Mouse (Mus musculus) A20 (cell line): ENCODE data around the gene Stk19.
A peak's percentile ranks its signal among the peaks of the same experiment; 100 is the strongest.

Experiments
- DNase-seq: peaks from one replicate; pipeline ENCODE4 v3.0.0-alpha.2; 2011; ENCODE audit warnings: low read depth, low spot score

Stk19 gene

DNA sequence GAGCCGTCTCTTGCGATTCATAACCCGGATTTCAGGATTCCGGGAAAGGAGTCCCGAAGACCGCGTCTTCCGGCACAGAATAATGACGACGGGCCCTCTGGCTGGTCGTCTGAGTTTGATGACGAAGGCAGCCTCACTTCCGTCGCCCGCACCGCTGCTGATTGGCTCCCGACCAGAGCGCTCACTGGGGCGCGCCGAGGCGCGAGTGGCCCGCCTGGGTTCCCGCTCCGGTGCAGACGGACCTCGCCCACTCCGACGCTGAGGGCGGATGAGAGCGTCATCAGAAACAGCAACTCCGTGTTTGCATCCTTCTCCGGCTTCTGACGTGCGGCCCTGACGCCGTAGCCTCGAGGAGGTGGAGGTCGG is at the start of gene Stk19, which contains the start of gene Dxo:
Gene Stk19 (minus strand): TSS at position 90 of the 366 bp plus-strand sequence.
Gene Dxo (plus strand): TSS at position 164 of the 366 bp plus-strand sequence.
- peak; percentile 97 for DNase-seq

DNA sequence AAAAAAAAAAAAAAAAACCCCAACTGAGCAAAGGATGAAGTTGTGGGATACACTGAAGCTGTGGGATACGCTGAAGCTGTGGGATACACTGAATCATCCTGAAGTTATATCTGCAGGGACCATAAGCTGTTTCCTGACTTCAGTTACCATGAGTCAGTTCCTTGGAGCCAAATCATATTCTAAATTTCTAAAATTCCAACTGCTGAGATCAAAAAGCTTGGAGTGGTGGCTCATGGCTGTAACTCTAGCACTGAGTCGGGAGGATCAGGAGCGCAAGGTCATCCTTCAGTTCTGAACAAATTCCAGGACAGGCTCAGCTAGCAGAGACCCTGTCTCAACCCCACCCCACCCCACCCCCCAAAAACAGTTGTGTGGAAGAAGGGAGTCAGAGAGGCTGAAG is 48.9 kb upstream of the Stk19 start:
- no peak for DNase-seq

DNA sequence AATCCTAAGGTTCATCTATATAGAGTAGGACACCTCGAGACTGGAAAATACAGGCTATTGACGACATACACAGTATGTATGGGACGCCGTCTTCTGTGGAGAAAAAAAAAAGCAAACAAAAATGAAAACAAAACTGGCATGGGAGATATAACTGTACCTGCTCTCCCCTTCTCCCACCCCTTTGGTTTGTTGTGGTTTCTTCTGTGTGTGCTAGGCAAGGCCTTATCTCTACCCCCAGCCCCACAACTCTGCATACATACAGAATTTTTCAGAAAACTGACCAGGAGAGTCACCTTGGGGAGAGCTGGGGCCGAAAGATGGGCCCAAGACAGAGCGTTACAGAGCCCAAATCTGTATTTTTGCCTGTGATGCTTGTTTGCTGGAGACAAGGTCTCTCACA is 48.0 kb upstream of the Stk19 start:
- DNase-seq, result no peak

DNA sequence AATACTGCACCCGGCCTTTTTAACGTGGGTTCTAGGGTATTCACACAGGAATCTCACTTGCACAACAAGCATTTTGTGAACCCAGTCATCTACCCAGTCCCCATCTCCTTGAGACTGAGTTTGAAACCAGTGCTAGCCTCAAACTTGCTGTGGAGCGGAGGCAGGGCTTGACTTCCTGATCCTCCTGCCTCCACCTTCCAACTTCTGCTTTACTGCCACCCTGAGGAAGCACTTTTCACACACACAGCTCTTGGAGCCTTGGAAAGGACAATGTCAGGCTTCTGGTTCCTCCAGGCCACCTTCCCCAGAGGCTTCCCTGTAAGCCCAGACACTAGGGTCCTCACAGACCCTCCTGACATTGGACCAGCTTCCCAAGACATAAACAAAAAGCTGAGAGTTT is 46.6 kb upstream of the Stk19 start:
- no peak for DNase-seq

DNA sequence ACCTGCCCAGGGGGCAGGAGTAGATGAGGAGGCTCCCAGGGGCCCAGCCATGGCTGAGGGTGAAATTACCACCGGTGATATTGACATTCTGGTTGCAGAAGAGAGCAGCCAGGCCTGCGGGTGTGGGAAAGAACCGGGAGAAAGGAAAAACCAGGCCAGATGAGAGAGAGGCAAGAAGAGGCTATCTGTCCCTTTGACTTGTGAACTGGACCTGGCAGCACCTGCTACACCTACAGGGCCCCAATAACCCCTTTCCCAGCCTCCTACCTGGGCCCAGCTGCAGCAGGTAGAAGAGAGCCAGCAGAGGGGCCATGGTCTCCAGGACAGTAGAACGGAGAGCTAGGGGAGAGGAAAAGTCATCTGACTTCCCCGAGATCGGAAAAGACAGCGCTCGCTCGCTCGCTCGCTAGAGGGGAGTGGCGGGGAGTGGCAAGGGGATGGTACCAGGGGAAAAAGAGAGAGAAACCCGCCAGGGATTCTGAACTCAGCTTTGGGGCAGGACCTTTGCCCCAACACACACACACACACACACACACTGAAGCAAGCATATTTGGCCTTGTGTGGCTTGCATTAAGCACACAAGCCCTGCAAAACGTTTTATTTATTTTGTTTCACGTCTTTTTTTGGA is 45.1 kb upstream of the Stk19 start, which contains the start of gene Gm20547:
Gene Gm20547 (minus strand): TSS at position 360 of the 628 bp plus-strand sequence.
- DNase-seq, result no peak

DNA sequence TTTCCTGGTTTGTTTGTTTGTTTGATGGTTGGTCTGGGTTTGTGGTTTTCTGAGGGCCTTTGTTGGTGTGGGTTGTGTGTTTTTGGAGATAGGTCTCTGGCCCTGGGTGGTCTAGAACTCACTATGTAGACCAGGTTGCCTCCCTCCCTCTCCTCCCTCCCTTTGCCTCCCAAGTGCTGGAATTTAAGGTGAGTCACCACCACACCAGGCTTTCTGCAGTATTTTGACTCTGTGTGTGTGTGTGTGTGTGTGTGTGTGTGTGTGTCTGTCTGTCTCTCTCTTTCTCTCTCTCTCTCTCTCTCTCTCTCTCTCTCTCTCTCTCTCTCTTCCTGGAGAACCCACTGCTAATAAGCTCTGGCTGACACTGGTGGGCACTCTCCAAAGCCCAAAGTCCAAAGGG is 44.4 kb upstream of the Stk19 start:
- no peak for DNase-seq

DNA sequence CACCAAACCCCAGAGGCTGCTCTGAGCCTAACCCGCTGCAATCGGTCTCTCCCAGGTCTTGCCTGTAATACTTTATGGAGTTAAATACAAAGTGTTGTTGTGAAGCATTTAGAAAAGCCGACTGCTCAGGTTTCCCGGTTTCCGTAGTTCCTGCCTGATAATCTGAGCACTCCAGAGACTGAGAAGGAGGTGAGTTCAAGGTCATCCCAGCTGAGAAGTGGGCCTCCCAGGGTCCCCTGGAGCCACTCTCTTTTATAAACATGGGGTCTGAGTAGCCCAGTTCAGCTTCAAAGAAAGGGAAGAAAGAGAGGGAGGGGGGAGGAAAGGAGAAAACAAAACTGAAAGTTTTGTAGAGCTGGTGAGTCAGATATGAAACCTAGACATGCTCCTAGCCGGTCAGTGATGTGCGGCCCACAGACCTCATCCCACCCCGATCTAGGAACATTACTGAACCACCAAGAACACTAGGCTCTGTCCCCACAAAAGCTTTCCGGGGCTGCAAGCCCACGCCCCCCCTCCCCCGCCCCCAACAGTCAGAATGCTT is 42.7 kb upstream of the Stk19 start, which contains the start of gene Zbtb12:
Gene Zbtb12 (plus strand): TSS at position 148 of the 544 bp plus-strand sequence.
- DNase-seq, result peak; percentile 32

DNA sequence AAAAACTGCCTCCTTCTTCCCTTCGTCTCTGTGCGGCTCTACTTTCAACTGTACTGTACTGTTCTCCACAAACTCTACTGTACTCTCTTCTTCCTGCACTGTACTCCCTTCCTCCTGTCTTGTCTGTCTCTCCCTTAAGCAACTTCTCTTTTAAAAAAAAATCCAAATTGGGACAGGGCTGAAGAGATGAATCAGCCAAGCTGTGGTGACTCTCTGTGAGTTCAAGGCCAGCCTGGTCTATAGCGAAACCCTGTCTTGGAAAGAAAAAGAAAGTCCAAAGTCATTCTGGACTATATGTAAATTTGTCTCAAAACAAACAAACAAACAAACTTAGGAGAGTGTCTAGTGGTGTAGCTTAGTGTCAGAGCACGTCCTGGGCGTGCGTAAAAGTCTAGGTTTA is 37.6 kb upstream of the Stk19 start:
- no peak for DNase-seq

DNA sequence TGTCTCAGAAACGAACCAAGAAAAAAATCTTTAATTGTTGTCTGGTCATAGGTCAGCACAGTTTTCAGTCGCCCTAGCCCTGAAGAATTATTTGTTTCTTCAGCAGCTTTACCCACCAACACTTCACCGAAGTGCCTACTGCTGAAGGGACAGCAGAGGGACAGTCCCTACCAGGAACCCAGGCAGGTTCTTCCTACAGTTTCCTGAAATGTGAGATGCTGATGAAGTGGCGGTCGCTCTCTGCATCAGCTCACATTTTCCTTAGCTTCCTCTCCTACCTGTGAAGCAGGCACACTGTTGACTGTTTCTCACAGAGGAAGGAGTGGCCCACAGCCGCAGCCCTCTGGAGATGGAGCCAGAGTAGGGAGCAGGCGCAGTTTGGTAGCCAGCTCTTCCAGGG is 29.2 kb upstream of the Stk19 start:
- DNase-seq, result no peak

DNA sequence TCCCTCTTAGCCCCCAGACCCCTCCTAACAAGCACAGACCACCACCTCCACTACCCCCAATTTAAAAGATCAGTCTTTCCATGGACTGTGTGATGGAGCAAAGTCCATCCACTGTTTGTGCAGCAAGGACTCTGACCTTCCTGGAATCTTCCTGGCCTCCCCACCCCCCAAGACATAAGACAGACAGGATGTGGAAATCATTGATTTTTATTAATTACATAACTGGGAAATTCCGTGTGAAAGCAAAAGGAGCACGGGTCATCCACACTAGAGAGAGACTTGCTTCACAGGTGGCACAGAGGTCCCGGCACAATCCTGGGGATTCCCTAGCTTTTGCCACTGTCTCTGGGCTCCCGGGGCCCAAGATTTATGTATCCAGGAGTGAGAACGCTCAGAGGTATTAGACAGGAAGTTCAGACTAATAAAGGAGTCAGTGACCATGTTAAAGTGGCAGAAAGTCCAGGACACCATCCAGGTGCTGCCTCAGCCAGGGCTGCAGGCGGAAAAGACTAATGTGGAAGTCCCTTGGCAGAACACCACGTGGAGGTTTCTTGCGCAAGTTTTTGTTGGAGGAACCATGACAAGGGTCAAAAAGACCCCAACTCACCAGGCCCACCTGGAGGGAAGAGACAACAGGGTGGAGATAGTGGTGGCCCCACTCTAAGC is 25.8 kb upstream of the Stk19 start, which contains the start of gene Cfb:
Gene Cfb (minus strand): TSS at position 103 of the 666 bp plus-strand sequence.
- DNase-seq, result no peak

DNA sequence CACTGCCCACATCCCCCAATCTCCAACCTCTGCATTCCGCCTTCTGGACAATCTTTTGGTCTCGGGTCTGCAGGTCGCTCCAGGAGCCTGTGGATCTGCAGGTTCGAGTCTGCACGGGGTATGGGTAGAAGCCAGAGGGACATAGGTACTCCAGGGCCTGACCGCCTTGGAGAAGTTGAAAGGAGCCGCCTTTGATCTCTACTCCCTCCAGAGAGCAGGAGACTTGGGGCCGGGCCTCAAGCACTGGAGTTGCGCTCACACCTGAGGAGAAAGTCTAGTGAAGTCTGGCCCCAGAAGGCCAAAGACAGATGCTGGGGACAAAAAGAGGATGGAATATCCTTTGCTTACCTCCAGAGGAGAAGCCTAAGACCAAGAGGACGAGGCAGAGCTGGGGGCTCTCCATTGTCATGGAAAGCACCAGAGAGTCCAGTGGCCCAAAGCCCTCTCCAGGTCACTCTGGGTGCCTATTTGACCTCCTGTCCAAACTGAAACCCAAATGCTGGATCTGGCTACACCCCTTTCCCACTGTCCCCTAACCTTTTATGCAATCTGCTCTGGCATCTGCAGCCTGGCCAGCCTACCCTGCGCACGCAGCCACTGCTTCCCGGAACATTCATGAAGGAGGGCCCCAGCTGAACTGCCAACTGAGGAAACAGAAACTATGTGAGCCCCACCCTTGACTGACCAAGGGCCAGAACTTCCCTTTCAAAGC is 25.1 kb upstream of the Stk19 start:
- no peak for DNase-seq

DNA sequence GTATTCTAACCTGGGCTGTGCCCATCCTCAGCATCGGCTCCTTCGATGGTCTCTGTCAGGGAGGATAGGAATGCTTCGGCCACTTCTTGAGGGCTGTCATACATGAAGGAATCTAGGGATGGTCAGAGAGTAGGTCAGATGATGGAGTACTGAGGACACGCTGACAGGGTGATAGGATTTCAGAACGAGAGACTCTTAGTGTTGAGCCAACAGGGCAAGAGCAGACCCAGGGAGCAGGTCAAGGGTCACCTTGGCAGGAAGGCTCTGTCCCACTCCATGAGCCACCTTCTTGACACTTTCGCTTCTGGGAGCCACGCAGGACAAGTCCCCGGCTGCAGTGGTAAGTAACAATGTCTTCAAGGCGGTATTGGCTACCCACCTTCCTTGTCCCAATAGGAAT is 23.8 kb upstream of the Stk19 start:
- no peak for DNase-seq

DNA sequence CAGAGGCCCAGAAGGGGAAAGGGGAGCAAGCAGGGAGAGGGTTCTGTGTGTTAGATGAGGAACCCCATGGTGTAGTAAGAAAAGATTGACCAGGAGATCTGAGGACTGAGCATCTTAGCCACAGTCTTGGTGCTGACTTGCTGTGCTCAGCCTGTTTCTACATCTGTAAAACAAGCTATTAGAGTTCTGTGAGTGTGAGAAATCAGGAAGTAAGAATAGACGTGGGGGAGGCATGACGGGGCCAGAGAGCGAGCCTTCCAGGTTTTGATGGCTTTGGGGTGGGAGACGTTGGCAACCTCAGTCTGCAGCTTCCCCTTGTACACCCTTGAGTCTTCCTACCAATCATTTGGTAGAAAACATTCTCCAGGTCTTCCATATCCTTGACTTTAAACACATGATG is 21.9 kb upstream of the Stk19 start:
- no peak for DNase-seq

DNA sequence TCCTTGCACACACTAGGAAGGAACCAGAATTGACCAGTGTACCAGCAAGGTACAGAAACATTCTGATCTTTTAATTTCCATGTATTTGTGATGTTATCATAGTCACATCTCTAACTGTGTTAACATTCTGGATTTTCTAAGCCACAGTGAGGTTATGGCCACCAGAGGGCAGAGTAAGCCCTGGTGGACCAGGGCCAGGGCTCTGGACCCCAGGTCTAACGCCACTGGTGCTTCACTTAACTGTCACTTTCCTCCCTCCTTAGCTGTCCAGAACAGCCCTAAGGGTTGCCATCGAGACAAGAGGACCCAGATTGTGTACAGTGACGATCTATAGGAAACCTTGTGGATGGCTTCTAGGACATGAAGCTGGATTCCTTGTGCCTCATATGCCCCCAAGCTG is 19.1 kb upstream of the Stk19 start:
- peak; percentile 57 for DNase-seq

DNA sequence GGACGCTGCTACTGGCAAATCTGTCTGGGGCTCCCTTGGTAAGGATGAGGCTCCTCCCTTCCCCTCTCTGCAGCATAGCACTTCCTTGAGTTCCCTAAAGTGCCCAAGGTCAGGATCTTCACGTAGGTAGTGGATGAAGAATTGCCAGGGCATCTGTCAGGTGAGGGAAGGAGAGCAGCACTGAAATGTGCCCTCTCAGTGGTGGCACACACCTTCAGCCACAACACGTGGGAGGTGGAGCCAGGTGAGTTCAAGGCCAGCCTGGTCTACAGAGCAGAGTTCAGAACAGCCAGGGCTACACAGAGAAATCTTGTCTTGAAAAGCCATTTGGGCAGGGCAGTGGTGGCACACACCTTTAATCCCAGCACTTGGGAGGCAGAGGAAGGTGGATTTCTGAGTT is 18.0 kb upstream of the Stk19 start:
- no peak for DNase-seq

DNA sequence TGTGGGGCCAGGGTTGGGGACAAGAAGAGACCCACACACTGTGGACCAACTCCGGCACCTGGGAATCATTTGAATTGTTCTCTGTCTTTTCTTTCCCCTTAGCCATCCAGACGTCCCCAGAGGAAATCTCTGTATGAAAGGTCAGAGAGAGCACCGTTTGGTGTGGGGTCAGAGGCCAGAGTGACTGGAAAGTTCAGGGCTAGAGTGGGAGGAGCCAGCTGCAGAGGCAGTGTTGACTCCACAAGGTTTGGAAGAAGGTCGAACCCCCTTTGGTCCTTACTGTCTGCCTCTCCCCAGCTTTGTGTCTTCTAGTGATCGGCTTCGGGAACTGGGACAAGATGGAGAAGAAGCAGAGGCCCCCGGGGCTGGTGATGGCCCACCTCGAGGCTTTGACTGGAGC is 16.8 kb upstream of the Stk19 start:
- DNase-seq, result no peak

DNA sequence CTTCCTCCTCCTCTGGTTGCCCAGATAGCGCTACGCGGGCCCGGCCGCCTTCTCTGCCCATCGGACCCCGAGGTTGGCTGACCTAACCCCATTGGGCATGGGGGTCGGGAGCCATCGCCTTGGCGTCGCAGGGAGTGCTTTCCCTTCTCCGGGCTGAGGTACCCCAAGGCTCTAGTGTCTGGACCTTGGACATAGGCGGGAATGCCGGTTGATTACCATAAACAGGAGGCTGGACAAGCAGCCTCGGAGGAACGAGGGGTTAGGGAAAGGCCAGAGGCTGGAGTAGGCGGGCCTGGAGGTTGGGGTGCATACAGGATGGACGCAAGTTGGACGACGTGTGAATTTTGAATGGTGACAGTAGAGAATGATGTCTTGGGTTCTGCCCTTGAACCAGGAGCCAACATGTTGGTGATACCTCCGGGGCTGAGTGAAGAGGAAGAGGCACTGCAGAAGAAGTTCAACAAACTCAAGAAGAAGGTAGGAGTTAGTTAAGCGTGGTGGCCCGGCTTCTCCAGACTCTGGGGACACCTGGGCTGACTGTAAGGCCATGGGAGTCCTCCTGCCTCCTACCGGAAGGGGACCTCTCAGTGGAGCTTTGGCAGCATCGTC is 13.9 kb upstream of the Stk19 start:
- peak; percentile 61 for DNase-seq

DNA sequence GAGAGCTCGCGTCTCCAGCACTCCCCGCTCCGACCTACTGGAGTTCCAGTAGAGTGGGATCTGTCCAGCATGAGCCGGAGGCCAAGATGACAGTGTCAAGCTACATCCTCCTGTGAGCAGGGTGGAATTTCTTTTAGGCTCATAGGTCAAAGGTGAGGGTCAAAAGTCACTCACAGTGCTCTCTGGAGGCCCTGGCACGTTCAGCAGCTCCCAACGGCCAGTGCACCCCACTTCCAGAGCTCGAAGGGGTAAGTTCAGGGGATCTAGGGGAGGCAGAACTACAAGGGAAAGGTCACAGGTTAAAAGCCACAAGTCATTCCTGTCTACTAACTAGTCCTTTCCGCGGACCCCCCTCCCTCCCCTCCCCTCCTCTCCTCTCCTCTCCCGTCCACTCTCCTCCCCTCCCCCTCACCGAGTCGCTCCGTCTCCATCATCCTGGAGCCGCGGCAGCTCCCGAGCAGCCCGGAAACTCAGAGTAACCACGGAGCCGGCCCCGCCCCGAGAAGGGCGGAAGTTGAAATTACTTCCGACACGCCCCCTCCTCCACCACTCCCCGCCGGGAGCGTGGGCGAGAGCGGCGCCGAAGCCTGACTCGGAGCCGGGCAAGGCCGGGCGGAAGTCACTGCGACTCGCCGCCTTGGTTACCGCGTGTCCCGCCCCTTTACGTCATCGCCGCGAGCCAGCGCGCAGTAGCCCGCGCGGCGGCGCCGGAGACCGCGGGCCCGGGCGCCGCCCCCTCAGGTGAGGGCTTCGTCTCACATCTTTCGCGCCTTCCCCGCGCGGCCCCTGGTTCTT is 13.2 kb upstream of the Stk19 start, which contains the start of the genes Skiv2l and Nelfe:
Gene Skiv2l (minus strand): TSS at position 489 of the 795 bp plus-strand sequence.
Gene Nelfe (plus strand): TSS at position 670 of the 795 bp plus-strand sequence.
- DNase-seq, result peak; percentile 99

DNA sequence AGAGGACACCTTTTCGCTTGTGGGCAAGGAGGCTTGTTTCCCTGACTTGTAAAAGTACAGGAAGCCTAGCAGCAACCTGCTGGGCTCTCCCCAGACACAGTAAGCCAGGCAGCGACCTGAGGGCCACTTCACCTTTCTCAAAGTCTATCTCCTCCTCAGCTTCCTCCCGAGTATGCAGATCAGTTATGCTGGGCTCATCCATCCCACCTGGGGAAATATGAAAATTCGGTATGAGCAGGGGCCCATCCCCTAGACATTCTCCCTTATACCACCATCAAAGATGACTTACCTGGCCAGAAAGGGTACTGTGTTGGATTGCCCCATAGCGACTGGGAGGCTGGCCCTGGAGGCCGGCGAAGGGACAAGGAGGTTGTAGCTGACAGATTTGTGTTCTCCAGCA is 10.9 kb upstream of the Stk19 start:
- DNase-seq, result no peak

DNA sequence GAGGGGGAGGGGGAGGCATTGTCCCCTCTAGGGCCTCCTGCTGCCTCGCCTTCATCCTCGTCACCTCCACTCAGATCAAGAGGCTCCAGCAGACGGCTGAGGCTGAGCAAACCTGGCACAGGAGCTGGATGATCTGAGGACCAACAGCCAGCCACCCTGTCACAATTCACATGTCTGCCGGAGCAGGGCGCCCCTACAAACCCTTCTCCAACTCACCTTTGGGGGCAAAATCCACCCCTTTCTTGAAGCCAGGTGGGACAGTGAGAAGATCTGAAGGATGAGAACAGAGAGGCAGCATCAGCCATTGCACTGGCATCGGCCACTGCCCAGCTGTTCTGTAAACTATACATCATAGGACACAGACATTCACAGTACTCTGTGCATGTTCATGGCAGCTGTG is 10.4 kb upstream of the Stk19 start:
- no peak for DNase-seq

DNA sequence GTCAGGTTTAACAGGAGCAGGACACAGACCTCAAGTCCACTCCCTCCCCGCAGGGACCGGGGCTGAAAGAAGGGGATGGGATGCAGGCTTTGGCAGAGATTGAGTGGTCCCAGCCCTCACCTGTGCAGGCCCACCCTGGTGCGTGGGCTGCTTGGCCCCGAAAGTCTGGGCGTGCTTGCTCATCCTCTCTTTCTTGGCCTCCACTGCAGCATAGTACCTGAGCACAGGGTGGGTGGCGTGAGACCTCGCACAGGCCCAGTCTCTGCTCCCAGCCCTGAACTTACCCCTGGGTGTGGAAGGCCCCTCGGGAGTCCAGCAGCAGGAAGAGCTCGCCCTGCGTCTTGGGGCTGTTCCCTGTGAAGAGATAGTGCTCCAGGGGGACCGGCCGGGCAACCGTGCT is 8.1 kb upstream of the Stk19 start:
- no peak for DNase-seq
